Mouse (Mus musculus) liver, postnatal 0 days (tissue): ENCODE results near the gene C530008M17Rik.
A peak's percentile ranks its signal among the peaks of the same experiment; 100 is the strongest.

Source experiments
- CTCF ChIP-seq: sonication (generic); IDR thresholded peaks from 2 replicates; pipeline ENCODE4 v1.5.1; 2016; ENCODE audit warnings: antibody characterized with exemption, low read depth
- EP300 ChIP-seq: IDR thresholded peaks from 2 replicates; pipeline ENCODE4 v1.6.1; 2016; ENCODE audit warnings: antibody characterized with exemption, low read depth, mild to moderate bottlenecking

DNA sequence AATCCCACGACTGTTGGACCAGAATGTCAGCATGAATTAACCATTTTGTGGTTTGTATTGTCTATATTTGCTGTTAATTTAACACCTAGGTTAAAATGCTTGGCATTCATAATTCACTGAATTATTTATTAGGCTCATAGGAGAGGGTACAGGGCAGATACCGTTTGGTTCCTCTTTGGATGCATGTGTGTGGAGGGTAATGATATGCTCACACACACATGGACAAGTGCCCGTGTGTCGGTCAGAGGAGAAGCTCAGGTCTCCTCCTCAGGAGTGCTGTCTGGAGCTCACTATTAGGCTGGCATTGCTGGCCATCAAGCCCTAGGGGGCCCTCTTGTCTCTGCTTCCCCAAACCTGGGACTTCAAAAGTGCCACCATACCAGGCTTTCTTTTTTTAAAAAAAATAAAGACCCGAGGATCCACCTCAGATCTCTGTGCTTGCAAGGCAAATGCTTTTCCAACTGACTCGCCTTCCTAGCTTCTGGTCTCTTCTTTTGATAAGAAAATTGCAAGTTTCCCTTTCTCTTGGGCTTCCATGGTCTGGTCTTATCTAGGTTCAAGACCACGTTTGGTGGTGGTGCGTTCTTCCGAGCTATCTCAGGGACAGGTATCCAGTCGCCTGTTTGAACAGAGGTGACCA lies 31.8 kb downstream of the C530008M17Rik start:
- no peak for TF ChIP-seq EP300
- TF ChIP-seq CTCF: peak; percentile 30
